9 mouse cellular contexts compared by ENCODE assay signal in genomic region chr15:79466601-79467286, GRCm38 (mm10). TPM values are rescaled to one million over a fixed set of nuclear protein-coding genes. Genes with fewer than 3 reads are reported as not detected.
DNase-seq lines count a peak whose midpoint lies in the region; ATAC-seq and TF ChIP-seq lines count a peak whose summit lies in the region.
"Had no signal": no experiment of that assay in that cellular context is flagged by ENCODE, and none has a peak within 500 bp of the region (broad histone marks: within the 10 kb centered on the region; RNA-seq: fewer than 3 reads in every experiment).

No protein-coding gene starts in this region.

- no peak for TF ChIP-seq POLR2A in cerebellum, adult 2 months (IDR thresholded peaks at IDR 0.05; ENCODE audit: borderline replicate concordance, insufficient read depth, low read length)

- TF ChIP-seq EP300 in lung, postnatal 0 days (IDR thresholded peaks at IDR 0.05): no peak

- DNase-seq in G1E (ENCODE audit: low spot score): peak; percentile 63
- peak; percentile 71 to 87 for DNase-seq in cerebellum, adult 2 months
- peak; percentile 80 for DNase-seq in forelimb bud, embryonic 11.5 days (ENCODE audit: low read depth, low spot score)
- peak; percentile 91 for DNase-seq in hindbrain, embryonic 11.5 days (ENCODE audit: low spot score)
- peak; percentile 83 for DNase-seq in layer of hippocampus, adult 9-11 months
- peak; percentile 83 for DNase-seq in lung, postnatal 0 days (ENCODE audit: low spot score)
- peak; percentile 87 for DNase-seq in ovary, postnatal 14 days (ENCODE audit: low spot score)
- DNase-seq in thymus, postnatal 14 days: peak; percentile 87

- TF ChIP-seq CTCF in G1E (IDR thresholded peaks at IDR 0.05; ENCODE audit: low read depth, low read length): peak; percentile 92
- TF ChIP-seq CTCF in cerebellum, adult 2 months (IDR thresholded peaks at IDR 0.05; ENCODE audit: borderline replicate concordance, insufficient read depth, low read depth, low read length): peak; percentile 100
- TF ChIP-seq CTCF in lung, postnatal 0 days (IDR thresholded peaks at IDR 0.05): peak; percentile 100

- no peaks in the 10 kb centered on the region for H3K4me1 ChIP-seq in G1E (ENCODE audit: insufficient read depth, low read depth, low read length)
- H3K4me1 ChIP-seq in cerebellum, adult 2 months (ENCODE audit: control insufficient read depth, insufficient read depth, low read length): no peaks in the 10 kb centered on the region
- no peaks in the 10 kb centered on the region for H3K4me1 ChIP-seq in hindbrain, embryonic 11.5 days (replicated peaks; ENCODE audit: control insufficient read depth, insufficient read depth, low read length)
- H3K4me1 ChIP-seq in lung, postnatal 0 days (ENCODE audit: insufficient read depth, low read depth, low read length): no peaks in the 10 kb centered on the region

- H3K27me3 ChIP-seq in G1E (ENCODE audit: insufficient read depth, low read length): peaks cover 10% of the 10 kb centered on the region; the same call in 1 of the 2 replicates
- no peaks in the 10 kb centered on the region for H3K27me3 ChIP-seq in cerebellum, adult 2 months (ENCODE audit: control insufficient read depth, insufficient read depth, low read length)
- H3K27me3 ChIP-seq in hindbrain, embryonic 11.5 days (ENCODE audit: control insufficient read depth, insufficient read depth, low read length): no peaks in the 10 kb centered on the region
- H3K27me3 ChIP-seq in lung, postnatal 0 days (replicated peaks; ENCODE audit: insufficient read depth, low read length): no peaks in the 10 kb centered on the region

- H3K4me3 ChIP-seq in G1E (ENCODE audit: low read depth, low read length): no peak overlapping the region
- no peak overlapping the region for H3K4me3 ChIP-seq in cerebellum, adult 2 months (replicated peaks; ENCODE audit: insufficient read depth, low read depth, low read length)
- H3K4me3 ChIP-seq in hindbrain, embryonic 11.5 days (ENCODE audit: low read depth, low read length): no peak overlapping the region
- H3K4me3 ChIP-seq in lung, postnatal 0 days (ENCODE audit: low read depth, low read length): no peak overlapping the region

- no peak overlapping the region for H3K4me2 ChIP-seq in hindbrain, embryonic 11.5 days (replicated peaks; ENCODE audit: low read depth, low read length)
- no peak overlapping the region for H3K4me2 ChIP-seq in lung, postnatal 0 days (replicated peaks; ENCODE audit: low read depth, low read length)

- 7% methylated on average over 18 of the region's 18 CpGs for WGBS in cerebellum, adult 2 months
- WGBS in hindbrain, embryonic 11.5 days: 7% methylated on average over 18 of the region's 18 CpGs
- 6% methylated on average over 18 of the region's 18 CpGs for WGBS in lung, postnatal 0 days

- no peaks in the 10 kb centered on the region for H3K9me3 ChIP-seq in G1E (replicated peaks)
- no peaks in the 10 kb centered on the region for H3K9me3 ChIP-seq in hindbrain, embryonic 11.5 days (ENCODE audit: control insufficient read depth, low read length)
- no peaks in the 10 kb centered on the region for H3K9me3 ChIP-seq in lung, postnatal 0 days (ENCODE audit: low read length)

- no peaks in the 10 kb centered on the region for H3K36me3 ChIP-seq in G1E (replicated peaks)
- no peaks in the 10 kb centered on the region for H3K36me3 ChIP-seq in hindbrain, embryonic 11.5 days (ENCODE audit: control insufficient read depth, insufficient read depth, low read length)
- no peaks in the 10 kb centered on the region for H3K36me3 ChIP-seq in lung, postnatal 0 days (ENCODE audit: insufficient read depth, low read length)

- H3K9ac ChIP-seq in hindbrain, embryonic 11.5 days (ENCODE audit: low read depth, low read length): no peak overlapping the region
- no peak overlapping the region for H3K9ac ChIP-seq in lung, postnatal 0 days (replicated peaks; ENCODE audit: low read depth)

- no peak for ATAC-seq in G1E (ENCODE audit: extremely low read depth, insufficient number of reproducible peaks, low FRiP score, poor library complexity, severe bottlenecking)
- peak; percentile 75; the same call in 1 of the 2 replicates for ATAC-seq in hindbrain, embryonic 11.5 days (ENCODE audit: low FRiP score)
- ATAC-seq in lung, postnatal 0 days: peak; percentile 78

- no peak overlapping the region for H3K27ac ChIP-seq in cerebellum, adult 2 months (ENCODE audit: insufficient read depth, low read length)
- H3K27ac ChIP-seq in hindbrain, embryonic 11.5 days (ENCODE audit: low read depth, low read length): no peak overlapping the region
- no peak overlapping the region for H3K27ac ChIP-seq in lung, postnatal 0 days (ENCODE audit: low read length)
- H3K27ac ChIP-seq: macrophage had no signal

RNA-seq across cellular contexts. Expression of gene Csnk1e, which starts 11.4 kb away (rescaled TPM):
- total RNA-seq in G1E (2014; fragmentation: Nextera tagmentation) (not detected in 2 replicates), G1E (2017) (0.35 and 0.44 TPM in 2 replicates)
- polyA plus RNA-seq in G1E (2012): not detected in 2 replicates
- 110 and 122 TPM in 2 replicates for polyA plus RNA-seq in cerebellum, adult 2 months (2012; rRNA removed)
- polyA plus RNA-seq in hindbrain, embryonic 11.5 days (2014; fragmentation: Nextera tagmentation; extraction: Ambion mirVana): 193 and 195 TPM in 2 replicates
- polyA plus RNA-seq in lung, postnatal 0 days (2015; fragmentation: Nextera tagmentation; extraction: Ambion mirVana): 67.2 and 72.4 TPM in 2 replicates

RNA-seq across cellular contexts. Expression of gene Kcnj4, which starts 38.3 kb away (rescaled TPM):
- total RNA-seq in G1E (2014; fragmentation: Nextera tagmentation) (not detected in 2 replicates), G1E (2017) (0.05 TPM in 1 of 2 replicates, not detected in the other)
- not detected in 2 replicates for polyA plus RNA-seq in G1E (2012)
- 0.82 and 1.5 TPM in 2 replicates for polyA plus RNA-seq in cerebellum, adult 2 months (2012; rRNA removed)
- polyA plus RNA-seq in hindbrain, embryonic 11.5 days (2014; fragmentation: Nextera tagmentation; extraction: Ambion mirVana): not detected in 2 replicates
- polyA plus RNA-seq in lung, postnatal 0 days (2015; fragmentation: Nextera tagmentation; extraction: Ambion mirVana): not detected in 2 replicates
- polyA plus RNA-seq: macrophage had no signal

RNA-seq across cellular contexts. Expression of gene Kdelr3, which starts 49.5 kb away (rescaled TPM):
- not detected in 2 replicates for total RNA-seq in G1E (2014; fragmentation: Nextera tagmentation)
- total RNA-seq in G1E (2017): 0.05 TPM in 1 of 2 replicates, not detected in the other
- polyA plus RNA-seq in G1E (2012): not detected in 2 replicates
- 1.7 and 2.5 TPM in 2 replicates for polyA plus RNA-seq in cerebellum, adult 2 months (2012; rRNA removed)
- 15.8 and 18.3 TPM in 2 replicates for polyA plus RNA-seq in hindbrain, embryonic 11.5 days (2014; fragmentation: Nextera tagmentation; extraction: Ambion mirVana)
- 54.3 and 64.5 TPM in 2 replicates for polyA plus RNA-seq in lung, postnatal 0 days (2015; fragmentation: Nextera tagmentation; extraction: Ambion mirVana)
- polyA plus RNA-seq: macrophage had no signal

Comparison
In these comparisons a context has a peak if more than half of its experiments do, and no peak if none do; other contexts are left out.
1. RNA of gene Csnk1e, which starts 11.4 kb away (polyA plus RNA-seq): 193 to 195 TPM in hindbrain, embryonic 11.5 days, 110 to 122 TPM in cerebellum, adult 2 months and 67.2 to 72.4 TPM in lung, postnatal 0 days; not detected in G1E; every median in the first group is over 10 times any median in the second.
2. Peak in every context shown above with its lines, with median percentiles within 50 percentile points of each other: DNase-seq and CTCF ChIP-seq.